Mouse (Mus musculus) lung, adult 2 months (tissue): ENCODE measurements at regions not wholly inside any gene's neighbourhood (a gene's known extent, or its start where the extent isn't known, plus 50 kb on each side); places are given as distances from the start of the nearest gene placed in this dataset.

Source experiments
- DNase-seq: peaks from one replicate; pipeline ENCODE4 v3.0.0; 2022
- H3K4me1 ChIP-seq: fragments of 200-500 bp; 2 replicates; pipeline ENCODE4 v1.6.1; 2011; ENCODE audit warnings: low read length; ENCODE audit not compliant: control insufficient read depth, insufficient read depth
- H3K4me3 ChIP-seq: fragments of 200-500 bp; replicated peaks from 2 replicates; pipeline ENCODE3; 2011; ENCODE audit warnings: low read depth, mild to moderate bottlenecking, control low read depth, low read length; ENCODE audit errors: extremely low read depth
- CTCF ChIP-seq: fragments of 200-500 bp; IDR thresholded peaks from 2 replicates; pipeline ENCODE4 v1.5.1; 2011; ENCODE audit warnings: mild to moderate bottlenecking, low read length, control low read depth; ENCODE audit not compliant: insufficient read depth
- POLR2A ChIP-seq: fragments of 200-500 bp; IDR thresholded peaks from 2 replicates; pipeline ENCODE4 v1.6.1; 2011; ENCODE audit warnings: low read depth, mild to moderate bottlenecking, control low read depth, low read length, borderline replicate concordance; ENCODE audit errors: extremely low read depth
- WGBS: fragments of 180-500 bp; shearing (Covaris S2); methylation state at CpG from one replicate; pipeline ENCODE4 v1.1.7; 2018; 5-methylcytosine and 5-hydroxymethylcytosine counted together

GRCm38 (mm10) chr3:128181221-128181908, 285.2 kb upstream of the Fam241a start:
- H3K4me3 ChIP-seq, result no peak overlapping the region
- no peak for DNase-seq
- TF ChIP-seq CTCF (no peak), POLR2A (no peak)
- H3K4me1 ChIP-seq, result no peaks in the 10 kb centered on the region
- WGBS, result 46% methylated on average over 7 of the region's 7 CpGs

- H3K4me3 ChIP-seq, result no peak overlapping the region
- 74% methylated on average over 8 of the region's 8 CpGs for WGBS
- H3K4me1 ChIP-seq, result no peaks in the 10 kb centered on the region
- no peak for DNase-seq
- TF ChIP-seq POLR2A (no peak), CTCF (no peak)
Measured at GRCm38 (mm10) chr3:128149216-128149615, 253.1 kb upstream of the Fam241a start.

- 70% methylated on average over 7 of the region's 7 CpGs for WGBS
Measured at GRCm38 (mm10) chr3:128145329-128145728, 249.2 kb upstream of the Fam241a start.

GRCm38 (mm10) chr3:128127836-128128235, 231.7 kb upstream of the Fam241a start:
- 72% methylated on average over 5 of the region's 5 CpGs for WGBS
- no peak for TF ChIP-seq CTCF
- no peak for TF ChIP-seq POLR2A
- H3K4me1 ChIP-seq, result no peaks in the 10 kb centered on the region
- no peak for DNase-seq
- no peak overlapping the region for H3K4me3 ChIP-seq

More at GRCm38 (mm10) chr3:128145329-128145728, 249.2 kb upstream of the Fam241a start:
- Histone ChIP-seq H3K4me1 (no peaks in the 10 kb centered on the region), H3K4me3 (no peak overlapping the region)
- no peak for DNase-seq
- no peak for TF ChIP-seq CTCF
- TF ChIP-seq POLR2A, result no peak

GRCm38 (mm10) chr3:128126664-128127063, 230.5 kb upstream of the Fam241a start:
- TF ChIP-seq CTCF, result no peak
- TF ChIP-seq POLR2A, result no peak
- 34% methylated on average over 3 of the region's 3 CpGs for WGBS
- no peak for DNase-seq
- Histone ChIP-seq H3K4me1 (no peaks in the 10 kb centered on the region), H3K4me3 (no peak overlapping the region)

GRCm38 (mm10) chr3:128122111-128122510, 226.0 kb upstream of the Fam241a start:
- Histone ChIP-seq H3K4me1 (no peaks in the 10 kb centered on the region), H3K4me3 (no peak overlapping the region)
- no peak for TF ChIP-seq CTCF
- TF ChIP-seq POLR2A, result no peak
- 59% methylated on average over 6 of the region's 6 CpGs for WGBS
- DNase-seq, result no peak

- WGBS, result 77% methylated on average over 6 of the region's 6 CpGs
- no peak overlapping the region for H3K4me3 ChIP-seq
- no peak for TF ChIP-seq CTCF
- TF ChIP-seq POLR2A, result no peak
- H3K4me1 ChIP-seq, result no peaks in the 10 kb centered on the region
- no peak for DNase-seq
Measured at GRCm38 (mm10) chr3:128120647-128121440, 224.7 kb upstream of the Fam241a start.

- Histone ChIP-seq H3K4me1 (no peaks in the 10 kb centered on the region), H3K4me3 (no peak overlapping the region)
- no peak for DNase-seq
- WGBS, result 68% methylated on average over 3 of the region's 3 CpGs
- no peak for TF ChIP-seq POLR2A
- no peak for TF ChIP-seq CTCF
Measured at GRCm38 (mm10) chr3:128113209-128113608, 217.1 kb upstream of the Fam241a start.

- TF ChIP-seq POLR2A, result no peak
- TF ChIP-seq CTCF, result no peak
- WGBS, result 51% methylated on average over 2 of the region's 2 CpGs
- H3K4me3 ChIP-seq, result no peak overlapping the region
- no peaks in the 10 kb centered on the region for H3K4me1 ChIP-seq
- DNase-seq, result no peak
Measured at GRCm38 (mm10) chr3:128110406-128110805, 214.3 kb upstream of the Fam241a start.
